Mouse (Mus musculus) mesoderm, embryonic 11.5 days (tissue): ENCODE results near the gene Itpr1.
A peak's percentile ranks its signal among the peaks of the same experiment; 100 is the strongest.
"Not testable (repeated sequence)": the region's sequence is repeated elsewhere in the genome, so short reads cannot be mapped to it uniquely, and the experiment has no call there.

Source experiments
- DNase-seq: peaks from one replicate; pipeline ENCODE4 v3.0.0-alpha.2; 2012; ENCODE audit warnings: low read depth, low spot score

Itpr1 gene

DNA sequence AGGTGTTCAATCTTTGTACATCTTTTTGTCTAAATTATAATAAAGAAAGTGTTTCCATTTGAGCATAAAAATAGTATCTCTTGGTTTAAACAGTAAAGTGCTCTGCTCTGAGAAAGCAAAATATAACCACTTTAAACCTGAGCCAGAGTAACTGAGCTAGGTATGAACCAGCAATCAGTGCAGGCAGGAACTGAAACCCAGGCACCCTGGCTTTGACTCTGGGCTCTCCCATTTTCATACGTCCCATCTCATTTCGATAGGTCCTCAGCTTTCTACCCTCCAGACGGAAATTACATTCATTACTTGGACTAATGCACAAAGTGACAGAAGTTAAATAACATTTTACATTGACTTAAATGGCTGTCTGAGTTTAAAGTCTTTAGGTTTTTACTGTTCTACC is 335.5 kb downstream of the Itpr1 start:
- DNase-seq: no peak

DNA sequence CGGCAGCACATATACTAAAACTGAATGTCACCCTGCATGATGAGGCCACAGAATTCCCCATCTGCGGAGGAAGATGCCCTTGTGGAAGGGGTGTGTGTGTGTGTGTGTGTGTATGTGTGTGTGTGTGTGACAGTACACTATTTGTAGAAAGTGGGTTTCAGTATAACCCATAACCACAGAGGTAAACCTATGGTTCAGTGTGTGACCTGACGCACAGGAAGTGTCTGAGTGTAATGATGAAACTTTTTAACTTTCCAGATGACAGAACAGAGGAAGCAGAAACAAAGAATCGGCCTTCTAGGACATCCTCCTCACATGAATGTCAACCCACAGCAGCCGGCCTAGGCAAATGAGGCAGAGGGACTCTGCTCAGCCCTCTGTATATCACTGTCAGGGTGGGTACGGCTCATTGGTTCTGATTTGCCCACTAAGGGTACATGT is 336.6 kb downstream of the Itpr1 start:
- no peak for DNase-seq

DNA sequence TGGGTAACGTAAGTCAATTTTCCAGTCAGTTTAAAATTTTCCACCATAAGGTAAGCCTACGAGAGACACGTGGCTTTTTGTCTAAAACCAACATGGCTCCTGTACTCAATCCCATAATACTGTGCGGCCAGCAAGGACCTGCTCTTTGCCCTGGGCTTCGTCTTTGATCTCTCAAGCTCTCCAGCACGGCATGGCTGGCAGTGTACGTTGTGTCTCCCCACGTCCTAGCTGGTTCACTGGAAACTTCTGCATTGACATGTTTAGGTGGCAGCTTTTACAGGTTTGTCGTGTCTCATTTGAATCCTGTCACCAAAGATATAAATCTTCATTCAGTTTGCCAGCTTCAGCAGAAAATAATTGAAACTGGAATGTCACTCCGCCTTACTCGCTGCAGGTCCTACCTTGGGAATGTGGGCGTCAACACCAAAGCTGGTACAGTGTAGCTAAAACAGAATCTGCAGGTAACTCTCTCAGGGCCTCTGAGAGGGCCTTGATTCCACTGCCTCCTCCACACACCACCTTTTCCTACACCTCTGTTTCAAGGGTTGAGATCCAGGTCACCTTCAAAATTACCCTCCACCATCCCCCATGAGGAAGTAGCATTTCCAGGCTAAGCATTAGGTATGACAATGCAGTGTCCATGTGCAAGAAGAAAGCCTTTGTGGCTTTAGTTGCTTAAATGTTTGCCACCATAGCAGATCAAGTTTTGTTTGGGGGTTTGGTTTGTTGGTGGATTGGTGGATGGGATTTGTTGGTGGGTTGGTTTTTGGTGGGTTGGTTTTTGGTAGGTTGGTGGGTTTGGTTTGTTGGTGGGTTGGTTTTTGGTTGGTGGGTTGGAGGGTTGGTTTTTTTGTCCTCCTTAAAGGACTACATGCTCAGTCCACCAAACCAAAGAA is 339.1 kb downstream of the Itpr1 start:
- DNase-seq: no peak

GRCm38 (mm10) chr6:108553013-108553412 is 340.1 kb downstream of the Itpr1 start:
- DNase-seq: no peak

DNA sequence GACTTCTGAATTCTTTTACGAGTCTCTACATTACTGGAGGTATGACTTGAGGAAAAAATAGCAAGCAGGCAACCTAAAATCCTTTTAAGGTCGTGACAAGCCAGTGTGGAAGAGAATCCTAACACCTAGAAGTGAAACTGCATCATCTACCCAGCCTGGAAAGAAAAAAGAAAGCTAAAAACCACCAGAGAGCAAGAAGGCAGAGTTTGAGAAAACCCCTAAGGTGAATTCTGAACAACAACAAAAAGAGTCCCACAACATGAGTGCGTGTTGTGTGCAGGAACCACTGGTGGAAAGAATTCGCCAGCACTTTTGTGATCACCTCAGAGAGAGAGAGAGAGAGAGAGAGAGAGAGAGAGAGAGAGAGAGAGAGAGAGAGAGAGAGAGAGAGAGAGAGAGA is 340.6 kb downstream of the Itpr1 start:
- DNase-seq: no peak

DNA sequence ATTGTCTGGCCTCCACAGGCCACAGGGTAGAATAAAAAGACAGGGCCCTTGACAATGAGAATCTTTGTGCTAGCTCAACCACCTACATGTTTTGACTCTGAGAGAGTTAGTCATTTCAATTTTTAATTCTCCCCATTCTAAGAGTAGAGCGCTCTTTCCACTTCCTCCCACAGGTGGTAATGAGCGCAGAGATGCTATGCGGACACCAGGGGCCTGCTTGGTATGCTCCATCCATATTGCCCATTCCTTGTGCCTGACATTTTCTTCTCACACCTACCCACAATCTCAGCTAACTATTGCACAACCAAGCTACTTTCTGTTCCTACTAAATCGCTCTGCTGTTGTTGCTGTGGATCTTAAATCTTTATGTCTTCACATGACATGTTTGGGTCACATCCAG is 341.5 kb downstream of the Itpr1 start:
- DNase-seq: no peak

- DNase-seq: no peak
Measured at GRCm38 (mm10) chr6:108554878-108555277, 342.0 kb downstream of the Itpr1 start.

- no peak for DNase-seq
Measured at GRCm38 (mm10) chr6:108557576-108558322, 344.9 kb downstream of the Itpr1 start.

DNA sequence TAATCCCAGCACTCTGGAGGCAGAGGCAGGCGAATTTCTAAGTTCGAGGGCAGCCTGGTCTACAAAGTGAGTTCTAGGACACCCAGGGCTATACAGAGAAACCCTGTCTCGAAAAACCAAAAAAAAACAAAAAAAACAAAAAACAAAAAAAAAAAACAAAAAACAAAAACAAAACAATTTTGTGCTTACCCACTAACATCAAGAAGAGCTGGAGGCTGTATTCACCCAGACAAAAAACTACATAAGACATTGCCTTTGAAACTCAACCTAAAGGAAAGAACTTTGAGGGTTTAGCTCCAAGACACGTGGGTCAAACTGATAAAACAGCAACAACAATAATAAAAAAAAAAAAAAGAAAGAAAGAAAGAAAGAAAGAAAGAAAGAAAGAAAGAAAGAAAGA is 346.3 kb downstream of the Itpr1 start:
- not testable (repeated sequence) for DNase-seq

DNA sequence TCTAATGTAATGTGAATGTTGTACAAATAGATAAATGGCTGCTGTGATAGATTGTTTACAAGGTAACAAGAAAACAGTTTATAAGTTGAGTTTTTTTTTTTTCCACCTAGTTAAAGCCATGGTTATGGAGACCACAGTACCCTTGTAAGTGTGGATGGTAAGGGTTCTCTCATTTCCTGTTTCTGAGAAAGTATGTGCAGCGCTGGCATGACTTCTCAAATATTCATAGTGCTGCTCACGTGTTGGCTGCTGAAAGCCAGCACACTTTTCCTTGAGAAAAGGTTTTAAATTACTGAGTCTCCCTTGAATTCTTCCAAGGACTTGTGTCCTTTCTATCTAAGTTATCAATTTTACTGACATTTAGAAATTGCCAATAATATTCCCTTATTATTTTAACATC is 350.1 kb downstream of the Itpr1 start:
- DNase-seq: no peak

GRCm38 (mm10) chr6:108565447-108565846 is 352.6 kb downstream of the Itpr1 start:
- not testable (repeated sequence) for DNase-seq

DNA sequence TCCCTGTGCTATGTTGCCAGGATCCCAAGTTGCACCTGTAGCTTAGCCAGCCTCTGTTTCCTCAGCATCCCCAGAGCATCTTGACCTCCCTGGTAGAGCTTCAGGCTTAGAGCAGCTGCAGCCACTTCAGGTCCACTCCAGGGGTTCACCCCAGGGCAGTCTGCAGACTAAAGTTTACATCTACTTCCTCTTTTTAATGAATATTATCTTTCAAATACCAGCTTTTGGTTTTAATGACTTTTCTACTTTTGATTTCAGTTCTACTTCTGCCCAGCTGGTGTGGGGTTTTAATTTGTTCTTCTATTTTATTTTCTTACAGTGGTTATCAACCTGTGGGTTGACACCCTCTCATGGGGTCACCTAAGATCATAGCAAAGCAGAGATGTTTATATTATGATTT is 353.7 kb downstream of the Itpr1 start:
- DNase-seq: no peak

GRCm38 (mm10) chr6:108569460-108570187 is 356.7 kb downstream of the Itpr1 start:
- peak; percentile 75 for DNase-seq

GRCm38 (mm10) chr6:108570351-108571041 is 357.6 kb downstream of the Itpr1 start:
- peak; percentile 54 for DNase-seq

DNA sequence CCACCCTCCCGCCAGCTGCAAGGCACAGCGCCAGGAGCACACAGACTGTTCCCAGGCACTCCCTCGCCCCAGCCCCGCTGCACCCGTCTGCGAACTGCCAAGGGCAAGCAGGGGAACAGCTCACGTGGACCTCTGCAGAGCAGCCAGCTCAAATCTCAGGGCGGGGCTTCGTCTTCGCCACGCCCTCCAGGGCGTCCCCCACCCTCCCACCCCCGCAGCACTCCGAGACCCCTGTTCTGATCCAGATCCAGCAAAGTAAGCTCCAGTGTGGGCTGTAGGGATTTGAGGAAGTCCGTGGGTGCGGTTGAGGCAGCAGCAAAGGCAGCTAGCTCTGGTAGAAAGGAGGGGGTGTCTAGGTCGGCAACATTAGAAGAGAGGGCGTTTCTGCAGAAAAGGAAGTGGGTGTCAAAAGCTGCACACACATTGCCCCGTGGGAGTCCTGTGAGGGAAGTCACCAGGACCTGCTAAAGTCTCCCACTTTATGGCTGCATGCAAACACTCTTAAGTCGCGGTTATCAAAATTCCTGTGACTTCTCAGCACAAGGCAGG is 358.2 kb downstream of the Itpr1 start:
- peak; percentile 62 for DNase-seq

- DNase-seq: no peak
Measured at GRCm38 (mm10) chr6:108572646-108573045, 359.8 kb downstream of the Itpr1 start.

DNA sequence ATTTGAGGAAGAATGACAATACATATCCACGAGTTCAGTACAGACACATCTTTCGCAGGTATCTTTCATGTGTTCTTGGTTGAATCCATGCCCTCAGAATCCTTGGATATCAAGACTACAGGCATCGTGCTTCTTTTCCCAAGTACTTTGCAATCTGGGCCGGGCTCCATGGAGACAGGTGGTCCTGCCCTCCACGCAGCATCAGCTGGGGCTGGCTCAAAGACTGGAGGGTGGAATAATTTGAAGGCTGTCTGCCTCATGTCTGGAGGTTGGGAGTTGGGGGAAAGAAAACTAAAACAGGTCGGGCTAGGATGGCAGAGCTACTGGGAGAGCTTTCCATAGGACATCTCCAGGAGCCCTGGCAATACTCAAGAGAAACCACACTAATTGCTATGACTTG is 364.2 kb downstream of the Itpr1 start:
- DNase-seq: no peak

GRCm38 (mm10) chr6:108588426-108588825 is 375.5 kb downstream of the Itpr1 start:
- no peak for DNase-seq

- DNase-seq: no peak
Measured at GRCm38 (mm10) chr6:108592227-108592626, 379.3 kb downstream of the Itpr1 start.

GRCm38 (mm10) chr6:108592636-108593035 is 379.7 kb downstream of the Itpr1 start:
- DNase-seq: no peak

- DNase-seq: no peak
Measured at GRCm38 (mm10) chr6:108594171-108594841, 381.4 kb downstream of the Itpr1 start.
